ENCODE assay signal across 8 mouse cellular contexts in genomic region chr2:167537476-167538297, GRCm38 (mm10). TPM values are rescaled to one million over a fixed set of nuclear protein-coding genes. Genes with fewer than 3 reads are reported as not detected.
DNase-seq lines count a peak whose midpoint lies in the region; ATAC-seq and TF ChIP-seq lines count a peak whose summit lies in the region.

Gene Snai1, plus strand, starts transcription at chr2:167538195.

- no peaks in the 10 kb centered on the region for H3K27me3 ChIP-seq in C2C12 (ENCODE audit: control insufficient read depth, insufficient read depth, insufficient read length)
- peaks cover 73% of the 10 kb centered on the region for H3K27me3 ChIP-seq in erythroblast, embryonic 14.5 days (ENCODE audit: control insufficient read depth)
- H3K27me3 ChIP-seq in heart, embryonic 11.5 days (ENCODE audit: control insufficient read depth, insufficient read depth, low read length) = peaks cover 22% of the 10 kb centered on the region
- H3K27me3 ChIP-seq in kidney, embryonic 16.5 days (ENCODE audit: insufficient read depth, low read length) = peaks cover 19% of the 10 kb centered on the region
- no peaks in the 10 kb centered on the region for H3K27me3 ChIP-seq in liver, adult 2 months (ENCODE audit: control insufficient read depth, insufficient read depth, low read length)
- peaks cover 8% of the 10 kb centered on the region for H3K27me3 ChIP-seq in stomach, embryonic 14.5 days (ENCODE audit: control insufficient read depth, insufficient read depth, low read length)

- H3K9me3 ChIP-seq in erythroblast, embryonic 14.5 days (ENCODE audit: control insufficient read depth, low read length) = no peaks in the 10 kb centered on the region; the same call in 1 of the 2 replicates
- no peaks in the 10 kb centered on the region for H3K9me3 ChIP-seq in heart, embryonic 11.5 days (replicated peaks; ENCODE audit: control insufficient read depth, low read length)
- no peaks in the 10 kb centered on the region for H3K9me3 ChIP-seq in kidney, embryonic 16.5 days (ENCODE audit: low read length)
- no peaks in the 10 kb centered on the region for H3K9me3 ChIP-seq in stomach, embryonic 14.5 days (ENCODE audit: control insufficient read depth, low read depth, low read length)

- H3K79me3 ChIP-seq in C2C12 (ENCODE audit: low read depth) = peaks cover 43% of the 10 kb centered on the region

- H3K79me2 ChIP-seq in C2C12 (ENCODE audit: control insufficient read depth, insufficient read depth) = peaks cover 48% of the 10 kb centered on the region
- H3K79me2 ChIP-seq in liver, adult 2 months (ENCODE audit: control insufficient read depth, insufficient read depth, low read length) = 0 out of 2 replicates have a peak, but pooled peaks cover 2% of the 10 kb centered on the region

- H3ac ChIP-seq in C2C12 (ENCODE audit: control insufficient read depth, insufficient read length, low read depth) = peak within 1 kb of the TSS; percentile 80

- H3K4me3 ChIP-seq in C2C12 (ENCODE audit: insufficient read depth, poor library complexity, severe bottlenecking) = peak within 1 kb of the TSS; percentile 86
- H3K4me3 ChIP-seq in erythroblast, embryonic 14.5 days (replicated peaks) = peak within 1 kb of the TSS; percentile 43
- H3K4me3 ChIP-seq in heart, embryonic 11.5 days (ENCODE audit: low read depth, low read length) = peak within 1 kb of the TSS; percentile 56
- H3K4me3 ChIP-seq in kidney, embryonic 16.5 days (ENCODE audit: low read length) = peak within 1 kb of the TSS; percentile 69
- H3K4me3 ChIP-seq in liver, adult 2 months (ENCODE audit: insufficient read depth, low read depth, low read length) = peak within 1 kb of the TSS; percentile 80
- peak within 1 kb of the TSS; percentile 45 for H3K4me3 ChIP-seq in stomach, embryonic 14.5 days (ENCODE audit: low read depth, low read length)

- H3K9ac ChIP-seq in heart, embryonic 11.5 days (ENCODE audit: low read depth, low read length) = peak within 1 kb of the TSS; percentile 69
- peak within 1 kb of the TSS; percentile 78 for H3K9ac ChIP-seq in kidney, embryonic 16.5 days (replicated peaks; ENCODE audit: low read length)
- H3K9ac ChIP-seq in liver, adult 2 months (ENCODE audit: low read depth, low read length) = peak within 1 kb of the TSS; percentile 88
- H3K9ac ChIP-seq in stomach, embryonic 14.5 days (replicated peaks; ENCODE audit: low read depth, low read length) = peak within 1 kb of the TSS; percentile 25; the same call in 1 of the 2 replicates

- H3K36me3 ChIP-seq in C2C12 (ENCODE audit: control insufficient read depth, insufficient read depth) = peaks cover 38% of the 10 kb centered on the region
- H3K36me3 ChIP-seq in erythroblast, embryonic 14.5 days (ENCODE audit: control insufficient read depth) = no peaks in the 10 kb centered on the region; the same call in 1 of the 2 replicates
- no peaks in the 10 kb centered on the region for H3K36me3 ChIP-seq in heart, embryonic 11.5 days (ENCODE audit: control insufficient read depth, insufficient read depth, low read length)
- peaks cover 9% of the 10 kb centered on the region; the same call in 1 of the 2 replicates for H3K36me3 ChIP-seq in kidney, embryonic 16.5 days (ENCODE audit: insufficient read depth, low read length)
- no peaks in the 10 kb centered on the region for H3K36me3 ChIP-seq in liver, adult 2 months (ENCODE audit: control insufficient read depth, insufficient read depth, low read length)
- H3K36me3 ChIP-seq in stomach, embryonic 14.5 days (ENCODE audit: control insufficient read depth, insufficient read depth, low read length) = peaks cover 7% of the 10 kb centered on the region; the same call in 1 of the 2 replicates

- ATAC-seq in heart, embryonic 11.5 days (replicated peaks; ENCODE audit: insufficient number of reproducible peaks, low FRiP score, low TSS enrichment) = peak; percentile 89
- peak; percentile 97 for ATAC-seq in kidney, embryonic 16.5 days (ENCODE audit: low FRiP score, low TSS enrichment)
- peak; percentile 96 for ATAC-seq in stomach, embryonic 14.5 days (ENCODE audit: insufficient number of reproducible peaks, insufficient read depth, low FRiP score, low read depth)

- TF ChIP-seq POLR2A in brain, embryonic 14.5 days (IDR thresholded peaks at IDR 0.05; ENCODE audit: borderline replicate concordance, extremely low read depth, insufficient read depth, insufficient read length, poor library complexity, severe bottlenecking) = peak; percentile 16; the same call in 1 of the 2 replicates
- peak; percentile 91 for TF ChIP-seq POLR2A in liver, adult 2 months (IDR thresholded peaks at IDR 0.05; ENCODE audit: extremely low read depth, insufficient read depth, low read length)

- H3K4me2 ChIP-seq in heart, embryonic 11.5 days = peak within 1 kb of the TSS; percentile 81
- peak within 1 kb of the TSS; percentile 96 for H3K4me2 ChIP-seq in kidney, embryonic 16.5 days (replicated peaks; ENCODE audit: low read depth, low read length)
- peak within 1 kb of the TSS; percentile 84 for H3K4me2 ChIP-seq in stomach, embryonic 14.5 days (replicated peaks; ENCODE audit: low read depth, low read length)

- 1% methylated on average over 58 of the region's 58 CpGs for WGBS in heart, embryonic 11.5 days (ENCODE audit: insufficient replicate concordance)
- WGBS in kidney, embryonic 16.5 days = under 1% methylated on average over 58 of the region's 58 CpGs
- 1% methylated on average over 58 of the region's 58 CpGs for WGBS in liver, adult 2 months
- under 1% methylated on average over 58 of the region's 58 CpGs for WGBS in stomach, embryonic 14.5 days

- H3K27ac ChIP-seq in heart, embryonic 11.5 days (ENCODE audit: low read depth, low read length) = peak within 1 kb of the TSS; percentile 41; the same call in 1 of the 2 replicates
- H3K27ac ChIP-seq in kidney, embryonic 16.5 days (ENCODE audit: low read length) = peak within 1 kb of the TSS; percentile 65
- no peak within 1 kb of the TSS for H3K27ac ChIP-seq in liver, adult 2 months (replicated peaks; ENCODE audit: insufficient read depth, low read depth, low read length)
- peak within 1 kb of the TSS; percentile 35; the same call in 1 of the 2 replicates for H3K27ac ChIP-seq in stomach, embryonic 14.5 days (ENCODE audit: low read length)

- peak; percentile 96 for DNase-seq in brain, embryonic 14.5 days (ENCODE audit: low read depth)
- peak; percentile 82 for DNase-seq in liver, adult 2 months (ENCODE audit: extremely low read depth, low read depth, low spot score)
- DNase-seq in naive thymus-derived CD4-positive, alpha-beta T cell, adult 2 months (ENCODE audit: low read depth) = peak; percentile 91

- peaks cover 10% of the 10 kb centered on the region for H3K4me1 ChIP-seq in erythroblast, embryonic 14.5 days (ENCODE audit: control insufficient read depth)
- H3K4me1 ChIP-seq in heart, embryonic 11.5 days (ENCODE audit: control insufficient read depth, insufficient read depth, low read length) = peaks cover 37% of the 10 kb centered on the region
- peaks cover 46% of the 10 kb centered on the region for H3K4me1 ChIP-seq in kidney, embryonic 16.5 days (ENCODE audit: insufficient read depth, low read length)
- no peaks in the 10 kb centered on the region for H3K4me1 ChIP-seq in liver, adult 2 months (ENCODE audit: control insufficient read depth, insufficient read depth, low read length)
- peaks cover 26% of the 10 kb centered on the region for H3K4me1 ChIP-seq in stomach, embryonic 14.5 days (ENCODE audit: control insufficient read depth, insufficient read depth, low read length)

- peak; percentile 99 for TF ChIP-seq CTCF in C2C12 (IDR thresholded peaks at IDR 0.05; ENCODE audit: control insufficient read depth, insufficient read depth, insufficient read length)
- peak; percentile 77 for TF ChIP-seq CTCF in brain, embryonic 14.5 days (IDR thresholded peaks at IDR 0.05; ENCODE audit: borderline replicate concordance, extremely low read depth, insufficient read depth, insufficient read length)
- peak; percentile 82 for TF ChIP-seq CTCF in liver, adult 2 months (IDR thresholded peaks at IDR 0.05; ENCODE audit: low read depth, low read length)

TF ChIP-seq in C2C12, 6 proteins besides CTCF, POLR2A, EP300 and RAD21:
- TF ChIP-seq CEBPB (IDR thresholded peaks at IDR 0.05; ENCODE audit: low read depth) (no peak), USF1 (IDR thresholded peaks at IDR 0.05; ENCODE audit: low read depth) (peak; percentile 11), MAX (IDR thresholded peaks at IDR 0.05) (peak; percentile 84), MYOD1 (IDR thresholded peaks at IDR 0.05; ENCODE audit: control insufficient read depth, insufficient read length, low read depth) (peak; percentile 51)

RNA-seq across cellular contexts. Expression of gene Snai1, which starts in this region (rescaled TPM):
- 48.1 TPM for polyA plus RNA-seq in C2C12 (2012; fragmentation: generic; extraction: Trizol)
- polyA plus RNA-seq in brain, embryonic 14.5 days (2012; rRNA removed) = 7.8 and 12.0 TPM in 2 replicates
- 0.07 TPM in 1 of 2 replicates, not detected in the other for polyA plus RNA-seq in erythroblast, embryonic 14.5 days (2012)
- polyA plus RNA-seq in heart, embryonic 11.5 days (2014; fragmentation: Nextera tagmentation; extraction: Ambion mirVana) = 21.1 and 23.1 TPM in 2 replicates
- 40.8 and 49.3 TPM in 2 replicates for polyA plus RNA-seq in kidney, embryonic 16.5 days (2015; fragmentation: Nextera tagmentation; extraction: Ambion mirVana)
- total RNA-seq in liver, adult 2 months (2014; rRNA removed) = 0.13 and 0.18 TPM in 2 replicates
- polyA plus RNA-seq in liver, adult 2 months (2012; rRNA removed) = 2.2 and 2.7 TPM in 2 replicates
- 11.6 and 12.9 TPM in 2 replicates for polyA plus RNA-seq in stomach, embryonic 14.5 days (2014; fragmentation: Nextera tagmentation; extraction: Ambion mirVana)

Comparison
In these comparisons a context has a peak if more than half of its experiments do, and no peak if none do; other contexts are left out.
1. H3K9ac ChIP-seq: peak in every context shown above with its lines; median percentile 88 in liver, adult 2 months; 78 in kidney, embryonic 16.5 days; 69 in heart, embryonic 11.5 days; 25 in stomach, embryonic 14.5 days.